Mouse (Mus musculus) R1 (cell line): ENCODE data around the gene Afmid.
A peak's percentile ranks its signal among the peaks of the same experiment; 100 is the strongest.

ENCODE experiments used
- DNase-seq: peaks from one replicate; pipeline ENCODE4 v3.0.0-alpha.2; 2018; ENCODE audit warnings: low read depth, low spot score

The Afmid gene

GRCm38 (mm10) chr11:117824060-117824969 lies 1.4 kb upstream of the Afmid start:
- peak; percentile 81 for DNase-seq

- peak; percentile 83 for DNase-seq
These were observed 440 bp downstream of the Afmid start for GRCm38 (mm10) chr11:117826164-117826563.

- DNase-seq = no peak
These were observed 1.2 kb downstream of the Afmid start for GRCm38 (mm10) chr11:117826916-117827315.

- no peak for DNase-seq
These were observed 1.7 kb downstream of the Afmid start for GRCm38 (mm10) chr11:117827386-117827785.

GRCm38 (mm10) chr11:117828149-117828887 lies 2.6 kb downstream of the Afmid start:
- no peak for DNase-seq

- no peak for DNase-seq
These were observed 3.3 kb downstream of the Afmid start for GRCm38 (mm10) chr11:117828888-117829604.

GRCm38 (mm10) chr11:117829671-117830215 lies 4.0 kb downstream of the Afmid start:
- peak; percentile 41 for DNase-seq

- no peak for DNase-seq
These were observed 4.7 kb downstream of the Afmid start for GRCm38 (mm10) chr11:117830401-117830800.

GRCm38 (mm10) chr11:117832086-117832969 lies 6.6 kb downstream of the Afmid start:
- peak; percentile 96 for DNase-seq

- DNase-seq = peak; percentile 29
These were observed 7.8 kb downstream of the Afmid start for GRCm38 (mm10) chr11:117833509-117833908.

GRCm38 (mm10) chr11:117834086-117834485 lies 8.4 kb downstream of the Afmid start:
- DNase-seq = no peak

- DNase-seq = peak; percentile 96
These were observed 10.6 kb downstream of the Afmid start for GRCm38 (mm10) chr11:117836306-117836705.

GRCm38 (mm10) chr11:117838572-117838971 lies 12.8 kb downstream of the Afmid start:
- no peak for DNase-seq

GRCm38 (mm10) chr11:117839021-117839420 lies 13.3 kb downstream of the Afmid start:
- DNase-seq = no peak

- no peak for DNase-seq
These were observed 15.2 kb downstream of the Afmid start for GRCm38 (mm10) chr11:117840910-117841309.

GRCm38 (mm10) chr11:117843434-117843833 lies 17.7 kb downstream of the Afmid start:
- no peak for DNase-seq

- DNase-seq = no peak
These were observed 19.3 kb downstream of the Afmid start for GRCm38 (mm10) chr11:117844997-117845396.

GRCm38 (mm10) chr11:117845651-117846050 lies 19.9 kb downstream of the Afmid start:
- DNase-seq = no peak

GRCm38 (mm10) chr11:117846640-117847039 lies 20.9 kb downstream of the Afmid start:
- DNase-seq = peak; percentile 49

- DNase-seq = no peak
These were observed 22.0 kb downstream of the Afmid start for GRCm38 (mm10) chr11:117847593-117848215.
